Mouse (Mus musculus) embryonic fibroblast, embryonic 13.5 days (primary cell): ENCODE data around the gene Aip. TPM values are rescaled to one million over a fixed set of nuclear protein-coding genes. Genes with fewer than 3 reads are reported as not detected.
A peak's percentile ranks its signal among the peaks of the same experiment; 100 is the strongest.

Experiments used
- H3K27ac ChIP-seq: 2 replicates; pipeline ENCODE4 v1.5.1; 2012; ENCODE audit warnings: low read length, control low read depth, inconsistent platforms; ENCODE audit not compliant: insufficient read depth
- H3K4me1 ChIP-seq: 2 replicates; pipeline ENCODE4 v1.6.1; 2011; ENCODE audit warnings: low read length; ENCODE audit not compliant: control insufficient read depth, insufficient read depth
- H3K4me3 ChIP-seq: 2 replicates; pipeline ENCODE4 v1.5.1; 2011; ENCODE audit warnings: mild to moderate bottlenecking, control low read depth, low read length; ENCODE audit not compliant: insufficient read depth
- CTCF ChIP-seq: IDR thresholded peaks from 2 replicates; pipeline ENCODE4 v1.5.1; 2011; ENCODE audit warnings: mild to moderate bottlenecking, control low read depth, low read length, moderate library complexity, borderline replicate concordance; ENCODE audit not compliant: insufficient read depth
- POLR2A ChIP-seq: IDR thresholded peaks from 2 replicates; pipeline ENCODE4 v1.6.1; 2011; ENCODE audit warnings: low read depth, mild to moderate bottlenecking, control low read depth, low read length, moderate library complexity
- polyA plus RNA-seq: library from polyadenylated mRNA; stranded (reverse); fragments of >200 nt; gene quantifications from 2 replicates; pipeline ENCODE4 v1.2.4, GENCODE M21; 2011; ENCODE audit warnings: low read depth; ENCODE audit not compliant: missing spikeins, insufficient read length

The Aip gene
- polyA plus RNA-seq, 1 experiment = 72.7 TPM

- no peak overlapping the region for H3K4me3 ChIP-seq
- H3K27ac ChIP-seq = no peak overlapping the region
- TF ChIP-seq POLR2A = no peak
- TF ChIP-seq CTCF = no peak
- 0 out of 2 replicates have a peak, but pooled peaks cover 2% of the 10 kb centered on the region for H3K4me1 ChIP-seq
Measured at GRCm38 (mm10) chr19:4112063-4112960, 13.3 kb downstream of the Aip start.

DNA sequence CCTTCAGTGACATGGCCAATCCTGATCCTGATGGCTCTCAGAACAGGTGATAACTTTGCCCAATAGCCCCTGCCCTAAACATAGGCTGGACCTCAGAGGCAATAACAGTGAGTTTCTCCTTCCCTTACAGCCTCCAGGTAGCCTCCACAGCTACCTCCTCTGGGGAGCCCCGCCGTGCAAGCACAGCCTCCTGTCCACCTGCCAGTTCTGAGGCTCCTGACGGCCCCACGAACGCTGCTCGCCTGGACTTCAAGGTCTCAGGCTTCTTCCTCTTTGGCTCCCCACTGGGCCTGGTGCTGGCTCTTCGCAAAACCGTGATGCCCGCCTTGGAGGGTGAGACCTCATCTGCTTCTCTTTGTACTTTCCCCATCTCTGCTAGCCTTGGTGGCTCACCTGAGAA is 17.1 kb downstream of the Aip start:
- Histone ChIP-seq H3K4me1 (0 out of 2 replicates have a peak, but pooled peaks cover 2% of the 10 kb centered on the region), H3K27ac (no peak overlapping the region), H3K4me3 (no peak overlapping the region)
- TF ChIP-seq POLR2A (no peak), CTCF (no peak)

- H3K4me3 ChIP-seq = no peak overlapping the region
- no peak for TF ChIP-seq POLR2A
- no peak for TF ChIP-seq CTCF
- no peak overlapping the region for H3K27ac ChIP-seq
- H3K4me1 ChIP-seq = no peaks in the 10 kb centered on the region
Measured at GRCm38 (mm10) chr19:4106654-4107053, 19.0 kb downstream of the Aip start.

DNA sequence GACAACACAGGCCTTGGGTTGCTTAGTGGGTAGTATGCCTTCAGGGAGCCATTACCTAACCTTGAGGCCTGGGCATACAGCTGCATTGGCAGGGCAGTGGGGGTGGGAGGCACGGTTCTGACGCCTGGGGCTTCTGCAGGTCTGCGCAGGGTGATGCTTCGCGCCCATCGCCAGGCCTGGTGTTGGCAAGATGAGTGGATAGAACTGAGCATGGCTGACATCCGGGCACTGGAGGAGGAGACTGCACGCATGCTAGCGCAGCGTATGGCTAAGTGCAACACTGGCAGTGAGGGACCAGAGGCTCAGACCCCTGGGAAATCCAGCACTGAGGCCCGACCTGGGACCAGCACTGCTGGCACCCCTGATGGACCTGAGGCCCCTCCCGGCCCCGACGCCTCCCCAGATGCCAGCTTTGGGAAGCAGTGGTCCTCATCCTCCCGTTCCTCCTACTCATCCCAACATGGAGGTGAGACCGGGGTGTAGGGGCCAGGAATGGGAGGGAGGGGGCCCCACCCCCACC is 20.9 kb downstream of the Aip start:
- TF ChIP-seq CTCF = no peak
- no peak for TF ChIP-seq POLR2A
- H3K4me1 ChIP-seq = no peaks in the 10 kb centered on the region; the same call in 1 of the 2 replicates

GRCm38 (mm10) chr19:4103792-4104191 is 21.9 kb downstream of the Aip start:
- H3K4me1 ChIP-seq = peaks cover 5% of the 10 kb centered on the region; the same call in 1 of the 2 replicates
- H3K4me3 ChIP-seq = no peak overlapping the region
- no peak for TF ChIP-seq POLR2A
- TF ChIP-seq CTCF = no peak
- H3K27ac ChIP-seq = no peak overlapping the region

More for the DNA sequence above, 20.9 kb downstream of the Aip start:
- no peak overlapping the region for H3K4me3 ChIP-seq
- no peak overlapping the region for H3K27ac ChIP-seq

GRCm38 (mm10) chr19:4103294-4103693 is 22.4 kb downstream of the Aip start:
- no peak for TF ChIP-seq CTCF
- TF ChIP-seq POLR2A = no peak
- peaks cover 5% of the 10 kb centered on the region; the same call in 1 of the 2 replicates for H3K4me1 ChIP-seq
- no peak overlapping the region for H3K4me3 ChIP-seq
- H3K27ac ChIP-seq = no peak overlapping the region

- Histone ChIP-seq H3K27ac (no peak overlapping the region), H3K4me1 (peaks cover 5% of the 10 kb centered on the region; the same call in 1 of the 2 replicates), H3K4me3 (no peak overlapping the region)
- TF ChIP-seq POLR2A (no peak), CTCF (no peak)
Measured at GRCm38 (mm10) chr19:4102626-4103025, 23.0 kb downstream of the Aip start.

GRCm38 (mm10) chr19:4102049-4102448 is 23.6 kb downstream of the Aip start:
- Histone ChIP-seq H3K4me3 (no peak overlapping the region), H3K27ac (no peak overlapping the region), H3K4me1 (peaks cover 5% of the 10 kb centered on the region; the same call in 1 of the 2 replicates)
- TF ChIP-seq CTCF (no peak), POLR2A (no peak)

GRCm38 (mm10) chr19:4101466-4101865 is 24.2 kb downstream of the Aip start:
- peaks cover 5% of the 10 kb centered on the region; the same call in 1 of the 2 replicates for H3K4me1 ChIP-seq
- H3K27ac ChIP-seq = no peak overlapping the region
- no peak overlapping the region for H3K4me3 ChIP-seq
- TF ChIP-seq CTCF = no peak
- TF ChIP-seq POLR2A = no peak

- TF ChIP-seq CTCF (no peak), POLR2A (no peak)
- H3K4me1 ChIP-seq = peaks cover 5% of the 10 kb centered on the region; the same call in 1 of the 2 replicates
- peak overlapping the region; percentile 55 for H3K4me3 ChIP-seq
- H3K27ac ChIP-seq = no peak overlapping the region
Measured at GRCm38 (mm10) chr19:4100718-4101261, 24.9 kb downstream of the Aip start.
